9 mouse cellular contexts compared by ENCODE assay signal in genomic region chr5:144207478-144207877, GRCm38 (mm10). TPM values are rescaled to one million over a fixed set of nuclear protein-coding genes. Genes with fewer than 3 reads are reported as not detected.
DNase-seq lines count a peak whose midpoint lies in the region; ATAC-seq and TF ChIP-seq lines count a peak whose summit lies in the region.
"Had no signal": no experiment of that assay in that cellular context is flagged by ENCODE, and none has a peak within 500 bp of the region (broad histone marks: within the 10 kb centered on the region; RNA-seq: fewer than 3 reads in every experiment).

No protein-coding gene starts in this region.

- no peak for TF ChIP-seq POLR2A in limb, embryonic 14.5 days (IDR thresholded peaks at IDR 0.05; ENCODE audit: borderline replicate concordance, extremely low read depth, insufficient read depth, insufficient read length)

- no peak overlapping the region for H3K27ac ChIP-seq in forebrain, embryonic 12.5 days
- no peak overlapping the region for H3K27ac ChIP-seq in forebrain, embryonic 10.5 days
- H3K27ac ChIP-seq in limb, embryonic 14.5 days (replicated peaks; ENCODE audit: low read depth, low read length), result no peak overlapping the region
- H3K27ac ChIP-seq in stomach, embryonic 16.5 days (ENCODE audit: low read length), result no peak overlapping the region
- H3K27ac ChIP-seq: heart, embryonic 15.5 days had no signal

- H3K36me3 ChIP-seq in forebrain, embryonic 12.5 days (replicated peaks), result peaks cover 59% of the 10 kb centered on the region
- H3K36me3 ChIP-seq in forebrain, embryonic 10.5 days (replicated peaks), result peaks cover 71% of the 10 kb centered on the region
- peaks cover 67% of the 10 kb centered on the region for H3K36me3 ChIP-seq in limb, embryonic 14.5 days (ENCODE audit: control insufficient read depth, insufficient read depth, low read length)
- peaks cover 19% of the 10 kb centered on the region for H3K36me3 ChIP-seq in stomach, embryonic 16.5 days (ENCODE audit: control insufficient read depth, insufficient read depth, low read length)

- H3K4me2 ChIP-seq in forebrain, embryonic 12.5 days, result no peak overlapping the region
- H3K4me2 ChIP-seq in limb, embryonic 14.5 days (replicated peaks; ENCODE audit: low read depth, low read length, severe bottlenecking), result no peak overlapping the region
- H3K4me2 ChIP-seq in stomach, embryonic 16.5 days (ENCODE audit: low read depth, low read length), result no peak overlapping the region
- H3K4me2 ChIP-seq: heart, embryonic 15.5 days had no signal

- ATAC-seq in forebrain, embryonic 12.5 days (ENCODE audit: low FRiP score), result peak; percentile 46; the same call in 1 of the 2 replicates
- no peak for ATAC-seq in limb, embryonic 14.5 days (ENCODE audit: low FRiP score, low read depth)
- ATAC-seq in stomach, embryonic 16.5 days (ENCODE audit: insufficient read depth, low FRiP score), result peak; percentile 31; the same call in 1 of the 2 replicates

- 52% methylated on average over 11 of the region's 11 CpGs for WGBS in forebrain, embryonic 12.5 days
- WGBS in forebrain, embryonic 10.5 days, result 54% methylated on average over 11 of the region's 11 CpGs
- WGBS in limb, embryonic 14.5 days, result 42% methylated on average over 11 of the region's 11 CpGs
- 51% methylated on average over 11 of the region's 11 CpGs for WGBS in stomach, embryonic 16.5 days

- no peak for DNase-seq in forebrain, embryonic 10.5 days (ENCODE audit: extremely low spot score, low spot score)
- peak; percentile 62 for DNase-seq in right cerebral cortex, postnatal 14 days
- no peak for DNase-seq in right cerebral cortex, adult 18-20 months
- peak; percentile 78 for DNase-seq in cerebellum, adult 9-10 months
- peak; percentile 60 for DNase-seq in heart, postnatal 4 days
- peak; percentile 26 for DNase-seq in limb, embryonic 14.5 days (ENCODE audit: low spot score)

- no peak overlapping the region for H3K9ac ChIP-seq in forebrain, embryonic 12.5 days
- no peak overlapping the region for H3K9ac ChIP-seq in limb, embryonic 14.5 days (ENCODE audit: low read depth, low read length, severe bottlenecking)
- H3K9ac ChIP-seq in stomach, embryonic 16.5 days (ENCODE audit: low read length), result no peak overlapping the region
- H3K9ac ChIP-seq: heart, embryonic 15.5 days had no signal

- H3K27me3 ChIP-seq in forebrain, embryonic 12.5 days, result no peaks in the 10 kb centered on the region
- H3K27me3 ChIP-seq in forebrain, embryonic 10.5 days (ENCODE audit: poor library complexity, severe bottlenecking), result no peaks in the 10 kb centered on the region
- H3K27me3 ChIP-seq in limb, embryonic 14.5 days (ENCODE audit: control insufficient read depth, insufficient read depth, low read length), result no peaks in the 10 kb centered on the region
- no peaks in the 10 kb centered on the region for H3K27me3 ChIP-seq in stomach, embryonic 16.5 days (ENCODE audit: control insufficient read depth, insufficient read depth, low read length)
- H3K27me3 ChIP-seq: heart, embryonic 15.5 days had no signal

- H3K4me3 ChIP-seq in forebrain, embryonic 12.5 days (replicated peaks), result no peak overlapping the region
- no peak overlapping the region for H3K4me3 ChIP-seq in forebrain, embryonic 10.5 days
- no peak overlapping the region for H3K4me3 ChIP-seq in limb, embryonic 14.5 days (replicated peaks; ENCODE audit: low read length)
- no peak overlapping the region for H3K4me3 ChIP-seq in stomach, embryonic 16.5 days (replicated peaks; ENCODE audit: low read length)
- H3K4me3 ChIP-seq: heart, embryonic 15.5 days had no signal

- no peaks in the 10 kb centered on the region; the same call in 1 of the 2 replicates for H3K4me1 ChIP-seq in forebrain, embryonic 12.5 days
- H3K4me1 ChIP-seq in forebrain, embryonic 10.5 days, result peaks cover 6% of the 10 kb centered on the region; the same call in 1 of the 2 replicates
- no peaks in the 10 kb centered on the region for H3K4me1 ChIP-seq in limb, embryonic 14.5 days (ENCODE audit: control insufficient read depth, insufficient read depth, low read length)
- no peaks in the 10 kb centered on the region for H3K4me1 ChIP-seq in stomach, embryonic 16.5 days (ENCODE audit: control insufficient read depth, insufficient read depth, low read length)
- H3K4me1 ChIP-seq: heart, embryonic 15.5 days had no signal

- H3K9me3 ChIP-seq in forebrain, embryonic 12.5 days, result peaks cover 4% of the 10 kb centered on the region; the same call in 1 of the 2 replicates
- H3K9me3 ChIP-seq in forebrain, embryonic 10.5 days, result peaks cover 3% of the 10 kb centered on the region
- H3K9me3 ChIP-seq in limb, embryonic 14.5 days (ENCODE audit: control insufficient read depth, low read length), result 0 out of 2 replicates have a peak, but pooled peaks cover under 1% of the 10 kb centered on the region
- H3K9me3 ChIP-seq in stomach, embryonic 16.5 days (replicated peaks; ENCODE audit: control insufficient read depth, low read length), result 0 out of 2 replicates have a peak, but pooled peaks cover 3% of the 10 kb centered on the region
- H3K9me3 ChIP-seq: heart, embryonic 15.5 days had no signal

RNA-seq across cellular contexts. Expression of gene Tecpr1, which starts 15.9 kb away (rescaled TPM):
- 31.7 and 32.3 TPM in 2 replicates for polyA plus RNA-seq in forebrain, embryonic 12.5 days (2016; fragmentation: Nextera tagmentation; extraction: Ambion mirVana)
- polyA plus RNA-seq in forebrain, embryonic 10.5 days (2016; fragmentation: Nextera tagmentation; extraction: Ambion mirVana), result 18.1 and 19.9 TPM in 2 replicates
- 10 to 100 TPM; 24.1 to 26.0 TPM for total RNA-seq in heart, postnatal 4 days (2021)
- polyA plus RNA-seq in limb, embryonic 14.5 days (2012; rRNA removed), result 34.7 and 39.7 TPM in 2 replicates
- 18.6 and 21.2 TPM in 2 replicates for polyA plus RNA-seq in limb, embryonic 14.5 days (2014; fragmentation: Nextera tagmentation; extraction: Ambion mirVana)
- 24.7 and 25.4 TPM in 2 replicates for polyA plus RNA-seq in stomach, embryonic 16.5 days (2015; fragmentation: Nextera tagmentation; extraction: Ambion mirVana)

RNA-seq across cellular contexts. Expression of gene Bhlha15, which starts 17.4 kb away (rescaled TPM):
- polyA plus RNA-seq in forebrain, embryonic 12.5 days (2016; fragmentation: Nextera tagmentation; extraction: Ambion mirVana), result 0.09 and 0.13 TPM in 2 replicates
- polyA plus RNA-seq in forebrain, embryonic 10.5 days (2016; fragmentation: Nextera tagmentation; extraction: Ambion mirVana), result 0.12 and 0.23 TPM in 2 replicates
- under 1 TPM; 0.07 TPM for total RNA-seq in heart, postnatal 4 days (2021)
- polyA plus RNA-seq in limb, embryonic 14.5 days (2012; rRNA removed), result 0.18 and 0.23 TPM in 2 replicates
- 0.22 and 0.29 TPM in 2 replicates for polyA plus RNA-seq in limb, embryonic 14.5 days (2014; fragmentation: Nextera tagmentation; extraction: Ambion mirVana)
- polyA plus RNA-seq in stomach, embryonic 16.5 days (2015; fragmentation: Nextera tagmentation; extraction: Ambion mirVana), result 21.3 and 23.0 TPM in 2 replicates

RNA-seq across cellular contexts. Expression of gene Bri3, which starts 36.8 kb away (rescaled TPM):
- 126 and 139 TPM in 2 replicates for polyA plus RNA-seq in forebrain, embryonic 12.5 days (2016; fragmentation: Nextera tagmentation; extraction: Ambion mirVana)
- 113 and 119 TPM in 2 replicates for polyA plus RNA-seq in forebrain, embryonic 10.5 days (2016; fragmentation: Nextera tagmentation; extraction: Ambion mirVana)
- 100 to 1,000 TPM; 180 to 221 TPM for total RNA-seq in heart, postnatal 4 days (2021)
- 90.6 and 107 TPM in 2 replicates for polyA plus RNA-seq in limb, embryonic 14.5 days (2012; rRNA removed)
- 119 and 131 TPM in 2 replicates for polyA plus RNA-seq in limb, embryonic 14.5 days (2014; fragmentation: Nextera tagmentation; extraction: Ambion mirVana)
- 88.0 and 93.6 TPM in 2 replicates for polyA plus RNA-seq in stomach, embryonic 16.5 days (2015; fragmentation: Nextera tagmentation; extraction: Ambion mirVana)

Comparison
In these comparisons a context has a peak if more than half of its experiments do, and no peak if none do; other contexts are left out.
1. DNase-seq: peak in right cerebral cortex, postnatal 14 days (single experiment), cerebellum, adult 9-10 months (single experiment), heart, postnatal 4 days (single experiment) and limb, embryonic 14.5 days (single experiment); none in forebrain, embryonic 10.5 days (single experiment) and right cerebral cortex, adult 18-20 months (single experiment).
2. RNA of gene Bhlha15, which starts 17.4 kb away (polyA plus RNA-seq): 21.3 to 23.0 TPM in stomach, embryonic 16.5 days; 0.18 to 0.29 TPM in limb, embryonic 14.5 days, 0.12 to 0.23 TPM in forebrain, embryonic 10.5 days and 0.09 to 0.13 TPM in forebrain, embryonic 12.5 days; every median in the first group is over 10 times any median in the second.